Mouse (Mus musculus): ENCODE data around the gene Gna14.

- TF ChIP-seq CTCF (IDR thresholded peaks at IDR 0.05; ENCODE audit: low read depth, low read length) (no peak), GATA1 (IDR thresholded peaks at IDR 0.05; ENCODE audit: borderline replicate concordance, low read length) (no peak), TAL1 (conservative IDR thresholded peaks at IDR 0.05; ENCODE audit: low read depth, low read length) (no peak), GATA2 (IDR thresholded peaks at IDR 0.05; ENCODE audit: borderline replicate concordance, low read depth, low read length) (no peak), POLR2AphosphoS5 (IDR thresholded peaks at IDR 0.05; ENCODE audit: insufficient replicate concordance, low read depth, low read length) (no peak)
These were observed 166.5 kb downstream of the Gna14 start for GRCm38 (mm10) chr19:16602026-16602425.

Data from G1E (cell line).